Mouse (Mus musculus): ENCODE results near the gene Prdm5.

Gene Prdm5

GRCm38 (mm10) chr6:65932776-65933175, 154.0 kb downstream of the Prdm5 start:
- no peak for DNase-seq (ENCODE audit: low read depth, low spot score)

- peak; percentile 2 for DNase-seq (ENCODE audit: low read depth, low spot score)
These were observed 154.4 kb downstream of the Prdm5 start for GRCm38 (mm10) chr6:65933177-65933576.

- no peak for DNase-seq (ENCODE audit: low read depth, low spot score)
These were observed 156.9 kb downstream of the Prdm5 start for GRCm38 (mm10) chr6:65935566-65936281.

- peak; percentile 81 for DNase-seq (ENCODE audit: low read depth, low spot score)
These were observed 171.7 kb downstream of the Prdm5 start for GRCm38 (mm10) chr6:65950492-65950891.

- DNase-seq (ENCODE audit: low read depth, low spot score): no peak
These were observed 173.5 kb downstream of the Prdm5 start, which contains the start of gene 4930544G11Rik for GRCm38 (mm10) chr6:65952309-65952708. TSS of gene 4930544G11Rik (plus strand) at chr6:65952609.

- peak; percentile 35 for DNase-seq (ENCODE audit: low read depth, low spot score)
These were observed 190.8 kb downstream of the Prdm5 start for GRCm38 (mm10) chr6:65969386-65970111.

- no peak for DNase-seq (ENCODE audit: low read depth, low spot score)
These were observed 191.6 kb downstream of the Prdm5 start for GRCm38 (mm10) chr6:65970410-65970809.
